Mouse (Mus musculus) CH12.LX (cell line): ENCODE measurements around the gene Mpzl2. TPM values are rescaled to one million over a fixed set of nuclear protein-coding genes. Genes with fewer than 3 reads are reported as not detected.

Experiments used
- DNase-seq: peaks from one replicate; pipeline ENCODE4 v3.0.0-alpha.2; 2013; ENCODE audit errors: extremely low read depth
- H3K27ac ChIP-seq: 2 replicates; pipeline ENCODE4 v1.5.1; 2012; ENCODE audit warnings: low read depth, mild to moderate bottlenecking, control low read depth, moderate library complexity; ENCODE audit not compliant: insufficient read depth
- H3K27me3 ChIP-seq: replicated peaks from 2 replicates; pipeline ENCODE3; 2012; ENCODE audit warnings: inconsistent platforms
- H3K36me3 ChIP-seq, 2 experiments: replicated peaks in 1 of 2; 2 replicates each; pipeline versions ENCODE3 to v1.6.1; 2012; ENCODE audit warnings: inconsistent platforms in 1 of 2, low read length in 1 of 2, mild to moderate bottlenecking in 1 of 2, mixed read lengths in 1 of 2, moderate library complexity in 1 of 2; ENCODE audit not compliant: control insufficient read depth in 1 of 2, insufficient read depth in 1 of 2
- H3K4me1 ChIP-seq, 2 experiments: 2 replicates each; pipeline ENCODE4 v1.6.1; 2012; ENCODE audit warnings: inconsistent platforms in 1 of 2, moderate library complexity in 1 of 2; ENCODE audit not compliant: insufficient read depth in 2 of 2, control insufficient read depth in 1 of 2
- H3K4me2 ChIP-seq: 2 replicates; pipeline ENCODE4 v1.6.1; 2012; ENCODE audit warnings: low read depth, mild to moderate bottlenecking, control low read depth; ENCODE audit not compliant: poor library complexity, insufficient read depth, severe bottlenecking
- H3K4me3 ChIP-seq, 3 experiments: fragments of 150-350 bp in 1 of 3; sonication (generic) in 1 of 3; replicated peaks in 1 of 3; 2 replicates each; pipeline versions ENCODE3 to v1.5.1; 2011 to 2012; ENCODE audit warnings: low read depth in 2 of 3, low read length in 2 of 3, mild to moderate bottlenecking in 2 of 3, moderate library complexity in 2 of 3, control low read depth in 1 of 3, improper control_type of control experiment in 1 of 3, inconsistent platforms in 1 of 3, mixed read lengths in 1 of 3; ENCODE audit not compliant: poor library complexity in 1 of 3
- H3K79me2 ChIP-seq: replicated peaks from 2 replicates; pipeline ENCODE4 v1.6.1; 2012; ENCODE audit warnings: mild to moderate bottlenecking, moderate library complexity; ENCODE audit not compliant: control insufficient read depth, poor library complexity, insufficient read depth, severe bottlenecking; ENCODE audit errors: extremely low read depth
- H3K9ac ChIP-seq: 2 replicates; pipeline ENCODE4 v1.6.1; 2012; ENCODE audit warnings: low read depth, mild to moderate bottlenecking, control low read depth, moderate library complexity; ENCODE audit not compliant: insufficient read depth
- H3K9me3 ChIP-seq: replicated peaks from 2 replicates; pipeline ENCODE3; 2012; ENCODE audit warnings: low read length, inconsistent platforms, mixed read lengths
- BHLHE40 ChIP-seq: IDR thresholded peaks from 2 replicates; pipeline ENCODE4 v1.6.1; 2011; ENCODE audit warnings: mild to moderate bottlenecking, low read depth, low read length, improper control_type of control experiment
- CHD1 ChIP-seq: IDR thresholded peaks from 2 replicates; pipeline ENCODE4 v1.6.1; 2012; ENCODE audit warnings: low read depth, low read length, improper control_type of control experiment, inconsistent platforms
- E2F4 ChIP-seq: IDR thresholded peaks from 2 replicates; pipeline ENCODE4 v1.6.1; 2011; ENCODE audit warnings: low read depth, low read length, improper control_type of control experiment; ENCODE audit not compliant: insufficient replicate concordance
- ELF1 ChIP-seq: IDR thresholded peaks from 2 replicates; pipeline ENCODE4 v1.6.1; 2014; ENCODE audit warnings: low read depth, mild to moderate bottlenecking, inconsistent platforms, low read length, improper control_type of control experiment
- HCFC1 ChIP-seq: IDR thresholded peaks from 2 replicates; pipeline ENCODE4 v1.6.1; 2012; ENCODE audit warnings: low read depth, mild to moderate bottlenecking, inconsistent platforms, low read length, improper control_type of control experiment
- IRF4 ChIP-seq: IDR thresholded peaks from 2 replicates; pipeline ENCODE4 v1.6.1; 2014; ENCODE audit warnings: low read depth, mild to moderate bottlenecking, inconsistent platforms, low read length, improper control_type of control experiment
- KAT2A ChIP-seq: IDR thresholded peaks from 2 replicates; pipeline ENCODE4 v1.6.1; 2012; ENCODE audit warnings: low read length, improper control_type of control experiment, inconsistent platforms; ENCODE audit not compliant: insufficient replicate concordance
- MAX ChIP-seq: IDR thresholded peaks from 2 replicates; pipeline ENCODE4 v1.6.1; 2011; ENCODE audit warnings: low read length, improper control_type of control experiment
- MEF2A ChIP-seq: IDR thresholded peaks from 2 replicates; pipeline ENCODE4 v1.6.1; 2014; ENCODE audit warnings: low read depth, mild to moderate bottlenecking, inconsistent platforms, low read length, improper control_type of control experiment, borderline replicate concordance
- MYC ChIP-seq: IDR thresholded peaks from 2 replicates; pipeline ENCODE4 v1.6.1; 2011; ENCODE audit warnings: low read depth, mild to moderate bottlenecking, improper control_type of control experiment, low read length
- NELFE ChIP-seq: IDR thresholded peaks from 2 replicates; pipeline ENCODE4 v1.6.1; 2011; ENCODE audit warnings: low read depth, low read length, improper control_type of control experiment
- NRF1 ChIP-seq: IDR thresholded peaks from 2 replicates; pipeline ENCODE4 v1.6.1; 2014; ENCODE audit warnings: low read depth, mild to moderate bottlenecking, inconsistent platforms, low read length, improper control_type of control experiment, moderate library complexity
- PAX5 ChIP-seq: IDR thresholded peaks from 2 replicates; pipeline ENCODE4 v1.6.1; 2012; ENCODE audit warnings: low read length, inconsistent platforms, mixed read lengths
- POLR2AphosphoS2 ChIP-seq: IDR thresholded peaks from 2 replicates; pipeline ENCODE4 v1.6.1; 2011; ENCODE audit warnings: low read depth, low read length, improper control_type of control experiment
- SIN3A ChIP-seq: IDR thresholded peaks from 2 replicates; pipeline ENCODE4 v1.6.1; 2012; ENCODE audit warnings: low read length, improper control_type of control experiment, inconsistent platforms
- SMC3 ChIP-seq: IDR thresholded peaks from 2 replicates; pipeline ENCODE4 v1.6.1; 2011; ENCODE audit warnings: low read depth, low read length, improper control_type of control experiment
- TBP ChIP-seq: conservative IDR thresholded peaks from 2 replicates; pipeline ENCODE4 v1.6.1; 2011; ENCODE audit warnings: low read depth, low read length, improper control_type of control experiment
- ZKSCAN1 ChIP-seq: IDR thresholded peaks from 2 replicates; pipeline ENCODE4 v1.6.1; 2012; ENCODE audit warnings: low read depth, inconsistent platforms, low read length, improper control_type of control experiment, borderline replicate concordance
- ZMIZ1 ChIP-seq: IDR thresholded peaks from 2 replicates; pipeline ENCODE4 v1.6.1; 2012; ENCODE audit warnings: low read depth, mild to moderate bottlenecking, inconsistent platforms, low read length, improper control_type of control experiment
- dilution Hi-C: fragments of 300-500 bp; cut with MboI; formaldehyde crosslinking; loops from 2 replicates; pipeline ENCODE4 v1.14.3; 2020; ENCODE audit warnings: low sequenced_read_pairs; ENCODE audit not compliant: extremely low pct_unique_long_range_greater_than_20kb, extremely low pct_ligation_motif_present
- in situ Hi-C: fragments of 300-500 bp; cut with MboI; formaldehyde crosslinking; loops from 3 replicates; pipeline ENCODE4 v1.14.3; 2019; ENCODE audit warnings: low sequenced_read_pairs, low pct_ligation_motif_present, low pct_unique_long_range_greater_than_20kb, mixed read lengths
- polyA plus RNA-seq: library from polyadenylated mRNA; unstranded; fragments of >175 nt; gene quantifications from 2 replicates; pipeline ENCODE4 v1.2.1, GENCODE M21; 2012; ENCODE audit warnings: low read depth; ENCODE audit not compliant: insufficient read length
- total RNA-seq, 2 experiments: library from RNA; depleted of rRNA; stranded (reverse); fragments of 300-350 nt in 1 of 2; fragments of >200 nt in 1 of 2; gene quantifications; 2 replicates each; pipeline ENCODE4 v1.2.3; 2012 to 2014

Gene Mpzl2
- total and polyA plus RNA-seq, 3 experiments = 0.27 to 0.36 (median 0.30) TPM

- Histone ChIP-seq H3K79me2 (no peaks in the 10 kb centered on the region), H3K4me1 (peaks cover 11 to 22% of the 10 kb centered on the region in 2 experiments; a peak in 3 of 4 replicates), H3K4me3 (no peak overlapping the region), H3K4me2 (no peak overlapping the region), H3K27ac (no peak overlapping the region), H3K9me3 (no peaks in the 10 kb centered on the region), H3K27me3 (no peaks in the 10 kb centered on the region), H3K36me3 (peaks cover 2% of the 10 kb centered on the region in 2 experiments), H3K9ac (no peak overlapping the region)
- DNase-seq = no peak
- in situ Hi-C loops = no loop called here
- dilution Hi-C loops = no loop called here
- TF ChIP-seq MYC (no peak), HCFC1 (no peak), ELF1 (no peak), BHLHE40 (no peak), CHD1 (no peak), PAX5 (no peak), MEF2A (no peak), IRF4 (no peak), TBP (no peak), POLR2AphosphoS2 (no peak), SIN3A (no peak), NELFE (no peak), E2F4 (no peak), SMC3 (no peak), KAT2A (no peak), ZMIZ1 (no peak), ZKSCAN1 (no peak), MAX (no peak), NRF1 (no peak)
Measured at GRCm38 (mm10) chr9:45103211-45103979, 63.8 kb downstream of the Mpzl2 start.

Other genes starting within 250 kb of the Mpzl2 start
- gene Tmem25, start 240.5 kb upstream of the Mpzl2 start, total RNA-seq (2012; rRNA removed) = 0.25 TPM in 2 replicates
- 0.16 and 0.28 TPM in 2 replicates for gene Tmem25, start 240.5 kb upstream of the Mpzl2 start, total RNA-seq (2014; rRNA removed)
- 0.44 and 1.5 TPM in 2 replicates for gene Tmem25, start 240.5 kb upstream of the Mpzl2 start, polyA plus RNA-seq
- 0.68 TPM in 1 of 2 replicates, not detected in the other for gene Ttc36, start 236.7 kb upstream of the Mpzl2 start, total RNA-seq (2012; rRNA removed)
- not detected in 2 replicates for gene Ttc36, start 236.7 kb upstream of the Mpzl2 start, total RNA-seq (2014; rRNA removed)
- 0.37 and 0.51 TPM in 2 replicates for gene Ttc36, start 236.7 kb upstream of the Mpzl2 start, polyA plus RNA-seq
- 7.2 and 7.3 TPM in 2 replicates for gene Kmt2a, start 158.5 kb upstream of the Mpzl2 start, total RNA-seq (2012; rRNA removed)
- 2.2 and 2.5 TPM in 2 replicates for gene Kmt2a, start 158.5 kb upstream of the Mpzl2 start, total RNA-seq (2014; rRNA removed)
- 13.4 and 21.3 TPM in 2 replicates for gene Kmt2a, start 158.5 kb upstream of the Mpzl2 start, polyA plus RNA-seq
- gene Atp5l, start 119.1 kb upstream of the Mpzl2 start, total RNA-seq (2012; rRNA removed) = 490 and 550 TPM in 2 replicates
- 689 and 720 TPM in 2 replicates for gene Atp5l, start 119.1 kb upstream of the Mpzl2 start, total RNA-seq (2014; rRNA removed)
- 277 and 311 TPM in 2 replicates for gene Atp5l, start 119.1 kb upstream of the Mpzl2 start, polyA plus RNA-seq
- 18.2 and 20.7 TPM in 2 replicates for gene Ube4a, start 74.2 kb upstream of the Mpzl2 start, total RNA-seq (2012; rRNA removed)
- gene Ube4a, start 74.2 kb upstream of the Mpzl2 start, total RNA-seq (2014; rRNA removed) = 13.3 and 14.6 TPM in 2 replicates
- gene Ube4a, start 74.2 kb upstream of the Mpzl2 start, polyA plus RNA-seq = 25.4 and 28.3 TPM in 2 replicates
- 11.2 and 12.7 TPM in 2 replicates for gene Cd3g, start 59.4 kb upstream of the Mpzl2 start, total RNA-seq (2012; rRNA removed)
- gene Cd3g, start 59.4 kb upstream of the Mpzl2 start, total RNA-seq (2014; rRNA removed) = 1.3 and 1.7 TPM in 2 replicates
- 2.2 and 2.9 TPM in 2 replicates for gene Cd3g, start 59.4 kb upstream of the Mpzl2 start, polyA plus RNA-seq
- gene Cd3d, start 58.0 kb upstream of the Mpzl2 start, total RNA-seq (2012; rRNA removed) = 5.2 and 5.5 TPM in 2 replicates
- 0.27 TPM in 1 of 2 replicates, not detected in the other for gene Cd3d, start 58.0 kb upstream of the Mpzl2 start, total RNA-seq (2014; rRNA removed)
- gene Cd3d, start 58.0 kb upstream of the Mpzl2 start, polyA plus RNA-seq = 2.6 and 2.7 TPM in 2 replicates
- not detected in 2 replicates for gene Cd3e, start 30.2 kb upstream of the Mpzl2 start, total RNA-seq (2012; rRNA removed)
- not detected in 2 replicates for gene Cd3e, start 30.2 kb upstream of the Mpzl2 start, total RNA-seq (2014; rRNA removed)
- gene Cd3e, start 30.2 kb upstream of the Mpzl2 start, polyA plus RNA-seq = not detected in 2 replicates
- 3.1 and 3.4 TPM in 2 replicates for gene Mpzl3, start 15.4 kb downstream of the Mpzl2 start, total RNA-seq (2012; rRNA removed)
- 5.3 and 5.5 TPM in 2 replicates for gene Mpzl3, start 15.4 kb downstream of the Mpzl2 start, total RNA-seq (2014; rRNA removed)
- 4.4 and 5.2 TPM in 2 replicates for gene Mpzl3, start 15.4 kb downstream of the Mpzl2 start, polyA plus RNA-seq
- gene Jaml, start 39.4 kb downstream of the Mpzl2 start, total RNA-seq (2012; rRNA removed) = 0.51 and 0.88 TPM in 2 replicates
- 0.87 and 0.96 TPM in 2 replicates for gene Jaml, start 39.4 kb downstream of the Mpzl2 start, total RNA-seq (2014; rRNA removed)
- gene Jaml, start 39.4 kb downstream of the Mpzl2 start, polyA plus RNA-seq = 1.1 and 1.4 TPM in 2 replicates
- 0.04 TPM in 1 of 2 replicates, not detected in the other for gene Scn2b, start 78.0 kb downstream of the Mpzl2 start, total RNA-seq (2012; rRNA removed)
- not detected in 2 replicates for gene Scn2b, start 78.0 kb downstream of the Mpzl2 start, total RNA-seq (2014; rRNA removed)
- gene Scn2b, start 78.0 kb downstream of the Mpzl2 start, polyA plus RNA-seq = 0.07 TPM in 1 of 2 replicates, not detected in the other
- gene Scn4b, start 98.6 kb downstream of the Mpzl2 start, total RNA-seq (2012; rRNA removed) = 0.04 TPM in 1 of 2 replicates, not detected in the other
- 0.04 TPM in 1 of 2 replicates, not detected in the other for gene Scn4b, start 98.6 kb downstream of the Mpzl2 start, total RNA-seq (2014; rRNA removed)
- gene Scn4b, start 98.6 kb downstream of the Mpzl2 start, polyA plus RNA-seq = not detected in 2 replicates
- not detected in 2 replicates for gene BC049352, start 142.2 kb downstream of the Mpzl2 start, total RNA-seq (2012; rRNA removed)
- gene BC049352, start 142.2 kb downstream of the Mpzl2 start, total RNA-seq (2014; rRNA removed) = not detected in 2 replicates
- gene BC049352, start 142.2 kb downstream of the Mpzl2 start, polyA plus RNA-seq = 0.14 and 0.17 TPM in 2 replicates
- gene Tmprss4, start 164.3 kb downstream of the Mpzl2 start, total RNA-seq (2012; rRNA removed) = not detected in 2 replicates
- gene Tmprss4, start 164.3 kb downstream of the Mpzl2 start, total RNA-seq (2014; rRNA removed) = not detected in 2 replicates
- gene Tmprss4, start 164.3 kb downstream of the Mpzl2 start, polyA plus RNA-seq = not detected in 2 replicates
- 3.4 and 3.9 TPM in 2 replicates for gene Il10ra, start 229.3 kb downstream of the Mpzl2 start, total RNA-seq (2012; rRNA removed)
- gene Il10ra, start 229.3 kb downstream of the Mpzl2 start, total RNA-seq (2014; rRNA removed) = 3.1 and 3.7 TPM in 2 replicates
- gene Il10ra, start 229.3 kb downstream of the Mpzl2 start, polyA plus RNA-seq = 4.5 and 5.1 TPM in 2 replicates